Mouse (Mus musculus): ENCODE results near the gene Gm20388. TPM values are rescaled to one million over a fixed set of nuclear protein-coding genes. Genes with fewer than 3 reads are reported as not detected.

Gene Gm20388
- total RNA-seq, 2 experiments from 2014 or later, result 18.5 to 23.8 TPM

GRCm38 (mm10) chr8:120143911-120144651 is 233.4 kb downstream of the Gm20388 start:
- no peak for ATAC-seq (replicated peaks; ENCODE audit: poor library complexity, severe bottlenecking)

GRCm38 (mm10) chr8:120144652-120145301 is 234.1 kb downstream of the Gm20388 start:
- no peak for ATAC-seq (replicated peaks; ENCODE audit: poor library complexity, severe bottlenecking)

DNA sequence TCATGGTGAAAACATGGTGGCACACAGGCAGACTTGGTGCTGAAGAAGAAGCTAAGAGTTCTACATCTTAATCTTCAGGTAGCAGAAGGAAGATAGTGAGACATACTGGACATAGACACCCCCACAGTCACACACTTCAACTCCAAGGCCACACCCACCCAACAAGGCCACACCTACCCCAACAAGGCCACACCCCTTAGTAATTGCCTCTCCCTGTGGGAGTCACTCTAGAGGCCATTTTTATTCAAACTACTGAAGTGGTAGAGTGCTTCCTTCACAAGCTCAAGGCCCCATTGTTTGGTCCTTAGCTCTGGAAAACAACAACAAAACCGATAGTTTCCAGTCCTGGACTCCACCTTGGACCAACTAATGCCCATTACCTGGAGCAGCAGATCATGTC is 235.4 kb downstream of the Gm20388 start:
- no peak for ATAC-seq (replicated peaks; ENCODE audit: poor library complexity, severe bottlenecking)

- ATAC-seq (replicated peaks; ENCODE audit: poor library complexity, severe bottlenecking), result peak; percentile 13
These were observed 239.4 kb downstream of the Gm20388 start for GRCm38 (mm10) chr8:120150028-120150427.

GRCm38 (mm10) chr8:120151151-120151550 is 240.5 kb downstream of the Gm20388 start:
- no peak for ATAC-seq (replicated peaks; ENCODE audit: poor library complexity, severe bottlenecking)

DNA sequence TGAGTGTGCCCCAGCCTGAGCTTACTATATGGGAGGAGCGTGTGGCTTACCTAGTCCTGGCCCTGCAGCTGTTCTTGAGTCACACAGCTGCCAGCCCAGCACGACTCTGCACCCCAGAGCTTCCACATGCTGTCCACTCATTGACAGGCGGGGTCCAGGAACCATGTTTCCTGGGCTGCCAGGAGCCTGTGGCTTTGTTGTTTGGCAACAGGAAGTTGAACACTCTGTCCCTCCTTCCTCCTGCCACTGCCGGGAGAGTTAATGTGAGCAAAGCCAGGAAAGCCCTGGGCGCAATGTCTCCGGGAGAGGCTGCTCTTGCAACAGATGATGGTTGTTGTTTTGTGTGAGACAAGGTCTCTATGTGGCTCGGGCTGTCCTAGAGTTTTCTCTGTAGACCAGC is 242.0 kb downstream of the Gm20388 start:
- peak; percentile 92 for ATAC-seq (replicated peaks; ENCODE audit: poor library complexity, severe bottlenecking)

- no peak for ATAC-seq (replicated peaks; ENCODE audit: poor library complexity, severe bottlenecking)
These were observed 249.7 kb downstream of the Gm20388 start for GRCm38 (mm10) chr8:120160366-120160765.

GRCm38 (mm10) chr8:120161658-120162403 is 251.2 kb downstream of the Gm20388 start:
- peak; percentile 10; the same call in 1 of the 2 replicates for ATAC-seq (replicated peaks; ENCODE audit: poor library complexity, severe bottlenecking)

DNA sequence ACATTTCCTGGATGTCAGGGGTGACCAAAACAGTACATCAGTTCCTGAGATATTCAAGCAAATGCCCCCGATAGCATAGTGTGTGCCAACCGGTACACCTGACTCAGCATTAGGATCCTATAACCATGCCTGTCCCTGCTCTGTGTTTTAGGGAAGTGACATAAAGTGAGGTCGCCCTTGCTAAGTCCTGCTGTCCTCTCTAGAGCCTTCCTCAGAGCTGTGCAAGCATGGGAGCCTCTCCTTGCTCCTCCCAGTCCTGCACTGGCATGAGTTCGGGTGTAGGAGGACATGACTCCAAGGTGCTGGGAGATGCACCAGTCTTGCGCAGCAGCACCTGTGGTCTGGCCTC is 251.7 kb downstream of the Gm20388 start:
- peak; percentile 84 for ATAC-seq (replicated peaks; ENCODE audit: poor library complexity, severe bottlenecking)

- no peak for ATAC-seq (replicated peaks; ENCODE audit: poor library complexity, severe bottlenecking)
These were observed 252.7 kb downstream of the Gm20388 start for GRCm38 (mm10) chr8:120163376-120163775.

DNA sequence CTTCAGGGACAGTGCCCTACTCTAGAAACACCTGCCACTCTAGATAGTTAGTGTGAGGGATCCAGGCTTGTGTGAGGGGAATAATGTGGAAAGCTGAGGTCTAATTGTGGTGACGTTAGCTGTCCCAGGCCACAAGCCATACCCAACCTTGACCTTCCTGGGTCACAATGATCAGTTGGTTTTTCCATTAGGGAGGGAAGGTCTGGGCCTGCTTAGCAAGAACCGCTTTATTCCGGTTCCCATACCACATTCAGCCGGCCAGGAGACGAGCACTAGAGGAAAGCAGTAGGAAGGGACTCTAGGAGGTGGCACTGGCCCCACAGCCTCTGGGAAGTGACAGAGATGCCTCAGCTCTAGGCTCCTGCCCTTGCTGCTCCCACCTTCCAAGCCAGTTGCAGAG is 253.4 kb downstream of the Gm20388 start:
- ATAC-seq (replicated peaks; ENCODE audit: poor library complexity, severe bottlenecking), result no peak

- ATAC-seq (replicated peaks; ENCODE audit: poor library complexity, severe bottlenecking), result no peak
These were observed 256.5 kb downstream of the Gm20388 start for GRCm38 (mm10) chr8:120167136-120167535.

GRCm38 (mm10) chr8:120167821-120168220 is 257.2 kb downstream of the Gm20388 start:
- no peak for ATAC-seq (replicated peaks; ENCODE audit: poor library complexity, severe bottlenecking)

DNA sequence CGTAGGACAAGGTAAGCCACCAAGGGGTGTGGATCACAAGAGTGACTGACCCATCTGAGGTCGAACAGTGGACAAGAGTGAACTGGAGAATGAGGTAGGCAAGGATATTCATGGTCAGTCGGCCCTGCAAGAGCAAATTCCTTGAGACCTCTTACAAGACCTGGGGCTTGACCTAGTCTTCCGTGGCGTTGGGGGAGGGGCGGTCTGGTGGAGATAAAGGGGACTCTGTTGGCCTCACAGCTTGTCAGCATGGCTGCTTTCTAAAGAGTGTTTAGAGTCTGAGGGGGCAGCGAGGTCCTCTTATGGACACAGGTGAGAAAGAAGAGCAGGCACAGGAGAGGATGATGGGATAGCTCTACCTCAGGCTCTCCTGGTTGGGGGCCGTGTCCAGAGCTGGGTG is 258.5 kb downstream of the Gm20388 start:
- ATAC-seq (replicated peaks; ENCODE audit: poor library complexity, severe bottlenecking), result no peak

- ATAC-seq (replicated peaks; ENCODE audit: poor library complexity, severe bottlenecking), result no peak
These were observed 262.6 kb downstream of the Gm20388 start for GRCm38 (mm10) chr8:120173195-120173594.

- no peak for ATAC-seq (replicated peaks; ENCODE audit: poor library complexity, severe bottlenecking)
These were observed 264.0 kb downstream of the Gm20388 start for GRCm38 (mm10) chr8:120174606-120175005.

DNA sequence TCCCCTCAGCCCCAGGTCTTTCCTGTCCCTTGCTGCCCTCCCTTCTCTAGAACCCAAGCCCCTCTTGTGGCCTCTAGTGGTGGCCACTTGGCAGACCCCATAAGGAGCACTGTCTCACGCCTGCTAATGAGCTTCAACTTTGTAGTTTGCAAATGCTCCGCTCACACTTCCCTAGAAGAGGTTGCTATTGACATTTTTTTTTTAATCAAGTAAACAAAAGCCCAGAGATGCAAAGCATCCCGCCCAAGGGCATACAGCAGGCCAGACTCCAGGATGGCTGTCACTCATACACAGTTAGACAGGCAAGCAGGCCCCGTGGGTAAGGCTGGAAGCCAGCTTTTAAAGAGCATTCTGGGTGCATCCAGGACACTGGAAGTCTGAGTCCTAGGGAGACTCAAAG is 266.0 kb downstream of the Gm20388 start:
- no peak for ATAC-seq (replicated peaks; ENCODE audit: poor library complexity, severe bottlenecking)

DNA sequence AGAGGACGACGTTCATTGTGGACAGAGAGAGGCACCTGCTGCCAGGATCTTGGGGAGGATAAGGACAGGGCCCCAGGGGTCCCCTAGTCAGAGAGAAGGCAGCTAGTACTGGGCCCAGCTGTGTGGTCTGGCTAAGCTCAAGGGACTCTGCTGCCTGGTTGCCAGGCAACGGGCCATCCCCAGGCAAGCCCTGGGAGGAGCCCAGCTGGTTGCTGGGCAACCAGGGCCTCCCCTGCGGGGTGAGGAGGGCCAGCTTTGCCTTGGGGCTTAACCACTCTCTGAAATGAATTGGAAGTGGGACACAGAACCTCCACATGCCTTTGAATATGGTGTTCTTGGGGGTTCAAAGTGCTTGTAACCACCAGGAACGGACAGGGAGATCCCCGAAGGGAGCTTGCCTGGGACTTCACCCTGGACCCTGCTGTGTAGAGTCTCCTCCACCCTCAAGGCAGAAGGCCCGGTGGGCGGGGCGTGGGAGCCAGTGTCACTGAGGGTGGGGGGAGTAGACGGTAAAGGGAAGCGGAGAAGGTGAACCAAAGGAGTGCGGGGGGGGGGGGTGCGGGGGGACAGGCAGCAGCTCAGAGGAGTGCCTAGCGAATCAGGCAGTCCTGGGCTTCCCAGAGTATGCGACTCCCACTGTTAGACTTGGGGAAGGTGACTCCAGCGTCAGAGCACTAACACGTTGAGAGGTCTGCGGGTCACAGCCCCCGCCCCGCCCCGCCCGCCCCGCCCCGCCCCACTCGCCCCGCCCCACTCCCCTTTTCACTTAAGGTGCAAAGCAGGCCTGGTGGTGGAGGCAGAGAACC is 266.9 kb downstream of the Gm20388 start, which contains the start of gene Fam92b:
Fam92b (minus strand) TSS at position 149 of the 806 bp plus-strand sequence.
- ATAC-seq (replicated peaks; ENCODE audit: poor library complexity, severe bottlenecking), result peak; percentile 40

DNA sequence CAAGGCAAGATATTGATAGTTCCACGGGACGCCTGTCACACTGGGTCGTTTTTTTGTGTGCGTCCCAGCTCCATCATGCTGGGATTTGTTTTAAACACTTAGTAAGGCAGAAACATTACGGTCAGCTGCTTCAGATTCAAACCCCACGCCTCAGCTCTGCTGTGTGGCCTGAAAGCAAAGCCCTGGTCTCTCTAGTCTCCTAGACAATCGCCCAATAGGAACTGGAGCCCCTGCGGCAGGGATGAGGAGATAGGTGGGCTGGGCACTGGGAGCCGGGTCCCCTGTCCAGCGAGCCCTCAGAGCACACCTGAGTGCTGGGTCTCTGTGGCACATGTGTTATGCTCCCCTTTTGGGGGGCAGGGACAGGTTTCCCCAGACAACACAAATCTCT is 267.5 kb downstream of the Gm20388 start:
- no peak for ATAC-seq (replicated peaks; ENCODE audit: poor library complexity, severe bottlenecking)

GRCm38 (mm10) chr8:120179027-120179431 is 268.4 kb downstream of the Gm20388 start:
- ATAC-seq (replicated peaks; ENCODE audit: poor library complexity, severe bottlenecking), result peak; percentile 71
